Mouse (Mus musculus): ENCODE data around the gene Kantr. TPM values are rescaled to one million over a fixed set of nuclear protein-coding genes. Genes with fewer than 3 reads are reported as not detected.

Gene Kantr
- polyA plus RNA-seq, 1 experiment from 2014 or later, result 14.9 TPM

Other genes starting within 250 kb of the Kantr start
- 3.4 and 3.5 TPM in 2 replicates for gene Iqsec2, start 183.2 kb downstream of the Kantr start, polyA plus RNA-seq (2014; fragmentation: Nextera tagmentation; extraction: Ambion mirVana)
- gene Kdm5c, start 94.5 kb downstream of the Kantr start, polyA plus RNA-seq (2014; fragmentation: Nextera tagmentation; extraction: Ambion mirVana), result 31.9 and 37.4 TPM in 2 replicates
- 23.4 and 23.5 TPM in 2 replicates for gene Tspyl2, start 14.9 kb upstream of the Kantr start, polyA plus RNA-seq (2014; fragmentation: Nextera tagmentation; extraction: Ambion mirVana)
- 3.9 and 4.2 TPM in 2 replicates for gene Gpr173, start 41.2 kb upstream of the Kantr start, polyA plus RNA-seq (2014; fragmentation: Nextera tagmentation; extraction: Ambion mirVana)
- gene Cldn34a, start 235.8 kb upstream of the Kantr start, polyA plus RNA-seq (2014; fragmentation: Nextera tagmentation; extraction: Ambion mirVana), result not detected in 2 replicates

Measured in intestine, embryonic 14.5 days (tissue).